Mouse (Mus musculus) liver, embryonic 14.5 days (tissue): ENCODE data around the gene Msh5.
A peak's percentile ranks its signal among the peaks of the same experiment; 100 is the strongest.

Experiments
- CTCF ChIP-seq: IDR thresholded peaks from 2 replicates; pipeline ENCODE4 v1.5.1; 2016; ENCODE audit warnings: antibody characterized with exemption, low read depth, control low read depth
- EP300 ChIP-seq: IDR thresholded peaks from 2 replicates; pipeline ENCODE4 v1.6.1; 2016; ENCODE audit warnings: antibody characterized with exemption, low read depth

- TF ChIP-seq CTCF: 0 out of 2 replicates have a peak, but pooled peaks have one; percentile 3
- TF ChIP-seq EP300: no peak
Observed at GRCm38 (mm10) chr17:35046681-35047455, at the start of gene Msh5.
